Mouse (Mus musculus) layer of hippocampus, adult 2 months (tissue): ENCODE data around the gene Tapbp. TPM values are rescaled to one million over a fixed set of nuclear protein-coding genes. Genes with fewer than 3 reads are reported as not detected.

Source experiments
- DNase-seq, 2 experiments: peaks; one replicate each; pipeline ENCODE4 v3.0.0; 2022; ENCODE audit warnings: low spot score in 2 of 2
- H3K27ac ChIP-seq: fragments of 200-600 bp; 2 replicates; pipeline ENCODE4 v1.8.1; 2022
- H3K4me3 ChIP-seq: fragments of 200-600 bp; 2 replicates; pipeline ENCODE4 v1.8.1; 2022; ENCODE audit warnings: mild to moderate bottlenecking
- CTCF ChIP-seq: fragments of 200-600 bp; conservative IDR thresholded peaks from 2 replicates; pipeline ENCODE4 v1.8.1; 2022; ENCODE audit warnings: antibody characterized with exemption, mild to moderate bottlenecking, moderate library complexity
- microRNA-seq, 2 experiments: library from miRNA; unstranded; fragments of <30 nt; microRNA quantifications; one replicate each; pipeline ENCODE4 v1.2.0; 2021
- total RNA-seq, 2 experiments: library from RNA; stranded (reverse); gene quantifications; 2 replicates each; pipeline ENCODE4 v1.2.3; 2021

Tapbp gene
- total RNA-seq, 2 experiments from 2014 or later, result 30.2 to 40.1 TPM

DNA sequence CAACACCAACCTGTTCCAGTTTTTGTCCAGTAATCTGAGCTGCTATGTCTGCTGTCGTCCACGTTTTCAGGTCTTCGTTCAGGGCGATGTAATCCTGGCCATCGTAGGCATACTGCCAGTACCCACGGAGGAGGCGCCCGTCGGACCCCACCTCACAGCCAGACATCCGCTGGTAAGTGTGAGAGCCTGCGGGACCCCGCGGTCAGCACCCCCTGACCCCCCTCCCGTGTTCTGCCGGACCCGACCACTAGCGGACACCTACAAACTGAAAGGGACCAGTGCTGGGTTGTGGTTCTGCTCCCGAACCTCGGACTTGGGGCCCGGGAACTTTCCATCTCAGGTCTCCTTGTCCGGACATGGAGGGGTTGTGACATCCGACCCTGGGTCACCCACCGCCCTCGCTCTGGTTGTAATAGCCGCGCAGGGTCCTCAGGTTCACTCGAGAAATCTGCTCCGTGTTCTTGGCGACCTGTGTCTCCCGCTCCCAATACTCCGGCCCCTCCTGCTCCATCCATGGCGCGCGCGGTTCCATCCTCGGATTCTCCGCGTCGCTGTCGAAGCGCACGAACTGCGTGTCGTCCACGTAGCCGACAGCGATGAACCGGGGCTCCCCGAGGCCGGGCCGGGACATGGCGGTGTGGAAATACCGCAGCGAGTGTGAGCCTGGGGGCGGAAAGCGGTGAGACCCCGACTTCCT is 62.3 kb downstream of the Tapbp start:
- H3K4me3 ChIP-seq, result peak overlapping the region; percentile 51
- H3K27ac ChIP-seq, result 0 out of 2 replicates have a peak overlapping the region, but pooled peaks have one; percentile 7
- no peak for TF ChIP-seq CTCF
- DNase-seq, result no peak

- no peak for DNase-seq
Observed at GRCm38 (mm10) chr17:33978631-33979031, 62.9 kb downstream of the Tapbp start.

More at GRCm38 (mm10) chr17:33978631-33979031, 62.9 kb downstream of the Tapbp start:
- TF ChIP-seq CTCF, result no peak
- Histone ChIP-seq H3K27ac (0 out of 2 replicates have a peak overlapping the region, but pooled peaks have one; percentile 7), H3K4me3 (peak overlapping the region; percentile 51)

Small RNA genes lying within 50 kb of the gene (microRNA-seq; reads per million reads assigned to microRNA genes)
- 0 reads per million in 2 experiments for gene Gm27740

Other genes with a start within 250 kb of the Tapbp start
- 100 to 1,000 TPM; 164 to 178 TPM for gene Hnrnpm, start 229.0 kb upstream of the Tapbp start, total RNA-seq
- gene March2, start 197.2 kb upstream of the Tapbp start, total RNA-seq, result 10 to 100 TPM; 84.7 to 86.1 TPM
- gene Rab11b, start 155.4 kb upstream of the Tapbp start, total RNA-seq, result 100 to 1,000 TPM; 306 to 322 TPM
- gene Angptl4, start 134.1 kb upstream of the Tapbp start, total RNA-seq, result 1 to 10 TPM; 4.1 to 4.2 TPM
- gene Kank3, start 105.4 kb upstream of the Tapbp start, total RNA-seq, result 10 to 100 TPM; 35.2 to 40.6 TPM
- gene Rps28, start 91.3 kb upstream of the Tapbp start, total RNA-seq, result 100 to 1,000 TPM; 723 to 770 TPM
- 100 to 1,000 TPM; 207 to 208 TPM for gene Ndufa7, start 91.3 kb upstream of the Tapbp start, total RNA-seq
- gene Cd320, start 72.8 kb upstream of the Tapbp start, total RNA-seq, result 10 to 100 TPM; 22.6 to 25.0 TPM
- gene Gm7029, start 42.1 kb upstream of the Tapbp start, total RNA-seq, result not detected
- 1 to 10 TPM; 1.8 to 3.0 TPM for gene Kifc1, start 25.2 kb upstream of the Tapbp start, total RNA-seq
- gene Platr17, start 10.8 kb upstream of the Tapbp start, total RNA-seq, result under 1 TPM; 0.61 to 0.64 TPM
- gene Daxx, start 6.5 kb upstream of the Tapbp start, total RNA-seq, result 10 to 100 TPM; 26.1 to 32.9 TPM
- gene Zbtb22, start within 50 bp of the Tapbp start, total RNA-seq, result 10 to 100 TPM; 31.4 to 31.8 TPM
- 10 to 100 TPM; 68.9 to 76.4 TPM for gene Rgl2, start 13.6 kb downstream of the Tapbp start, total RNA-seq
- gene Pfdn6, start 24.4 kb downstream of the Tapbp start, total RNA-seq, result 10 to 100 TPM; 86.5 to 97.4 TPM
- 10 to 100 TPM; 14.5 to 18.9 TPM for gene Wdr46, start 24.8 kb downstream of the Tapbp start, total RNA-seq
- gene B3galt4, start 35.6 kb downstream of the Tapbp start, total RNA-seq, result 1 to 10 TPM; 6.3 TPM
- gene Vps52, start 39.9 kb downstream of the Tapbp start, total RNA-seq, result 10 to 100 TPM; 84.3 to 92.5 TPM
- 100 to 1,000 TPM; 310 to 336 TPM for gene Rps18, start 40.1 kb downstream of the Tapbp start, total RNA-seq
- 10 to 100 TPM; 20.7 to 22.5 TPM for gene H2-K1, start 84.4 kb downstream of the Tapbp start, total RNA-seq
- 10 to 100 TPM; 39.6 to 45.2 TPM for gene Ring1, start 108.8 kb downstream of the Tapbp start, total RNA-seq
- 10 to 100 TPM; 55.6 to 59.5 TPM for gene H2-Ke6, start 112.2 kb downstream of the Tapbp start, total RNA-seq
- 10 to 100 TPM; 97.7 to 98.9 TPM for gene Slc39a7, start 115.8 kb downstream of the Tapbp start, total RNA-seq
- 10 to 100 TPM; 80.6 to 85.5 TPM for gene Rxrb, start 115.9 kb downstream of the Tapbp start, total RNA-seq
- gene Col11a2, start 123.5 kb downstream of the Tapbp start, total RNA-seq, result 10 to 100 TPM; 18.9 to 23.1 TPM
- gene H2-Oa, start 176.4 kb downstream of the Tapbp start, total RNA-seq, result under 1 TPM in 1 of 2 experiments, not detected in 1; 0.44 TPM
- gene H2-DMa, start 203.6 kb downstream of the Tapbp start, total RNA-seq, result 10 to 100 TPM; 26.2 to 33.1 TPM
- gene Brd2, start 206.7 kb downstream of the Tapbp start, total RNA-seq, result 100 to 1,000 TPM; 196 to 200 TPM
- gene H2-DMb2, start 227.4 kb downstream of the Tapbp start, total RNA-seq, result under 1 TPM; 0.77 to 0.96 TPM
- gene H2-DMb1, start 237.2 kb downstream of the Tapbp start, total RNA-seq, result 1 to 10 TPM; 1.8 to 2.5 TPM